Mouse (Mus musculus) kidney, adult 18-20 months (tissue): Measurements from ENCODE around the gene Spn.
"Not testable (repeated sequence)": the region's sequence is repeated elsewhere in the genome, so short reads cannot be mapped to it uniquely, and the experiment has no call there.

Experiments
- DNase-seq: peaks from one replicate; pipeline ENCODE4 v3.0.0; 2021

Spn gene

GRCm38 (mm10) chr7:127137262-127138017 lies at the start of gene Spn:
Gene Spn (minus strand): TSS chr7:127137823.
- no peak for DNase-seq

- no peak for DNase-seq
These were observed 49.7 kb upstream of the Spn start for GRCm38 (mm10) chr7:127187351-127187750.

- DNase-seq = no peak
These were observed 48.0 kb upstream of the Spn start for GRCm38 (mm10) chr7:127185601-127186000.

DNA sequence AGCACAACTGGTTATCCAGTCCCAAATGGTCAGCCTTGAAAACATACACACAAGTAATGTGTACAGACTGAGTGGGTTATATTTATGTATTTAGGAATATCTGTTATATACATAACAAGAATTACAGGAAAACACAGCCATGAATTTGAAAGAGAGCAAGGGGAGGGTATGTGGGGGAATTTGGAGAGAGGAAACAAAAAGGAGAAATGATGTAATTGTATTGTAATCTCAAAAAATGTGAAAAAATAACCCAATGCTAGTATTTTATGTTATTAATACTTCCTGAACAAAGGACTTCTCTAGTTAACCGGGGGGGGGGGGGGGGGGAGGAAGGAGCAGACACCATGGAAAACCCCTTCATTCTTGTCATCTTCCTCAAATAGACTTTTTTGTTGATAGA lies 47.1 kb upstream of the Spn start:
- DNase-seq = no peak

DNA sequence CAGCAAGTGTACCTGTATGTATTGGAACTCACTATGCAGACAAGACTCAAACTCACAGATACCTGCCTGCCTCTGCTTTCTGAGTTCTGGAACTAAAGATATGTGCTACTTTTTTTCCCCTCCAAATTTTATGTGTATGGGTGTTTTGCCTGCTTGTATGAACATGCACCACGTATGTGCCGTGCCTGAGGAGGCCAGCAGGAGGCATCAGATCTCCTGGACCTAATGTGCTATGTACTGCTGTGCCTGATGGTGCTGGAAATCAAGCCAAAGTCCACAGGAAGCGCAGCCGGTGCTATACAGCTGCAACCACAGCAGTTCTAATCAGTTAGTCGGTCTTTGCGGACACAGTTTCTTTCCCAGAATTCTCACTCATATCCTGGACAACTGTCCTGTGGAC lies 46.2 kb upstream of the Spn start:
- no peak for DNase-seq

DNA sequence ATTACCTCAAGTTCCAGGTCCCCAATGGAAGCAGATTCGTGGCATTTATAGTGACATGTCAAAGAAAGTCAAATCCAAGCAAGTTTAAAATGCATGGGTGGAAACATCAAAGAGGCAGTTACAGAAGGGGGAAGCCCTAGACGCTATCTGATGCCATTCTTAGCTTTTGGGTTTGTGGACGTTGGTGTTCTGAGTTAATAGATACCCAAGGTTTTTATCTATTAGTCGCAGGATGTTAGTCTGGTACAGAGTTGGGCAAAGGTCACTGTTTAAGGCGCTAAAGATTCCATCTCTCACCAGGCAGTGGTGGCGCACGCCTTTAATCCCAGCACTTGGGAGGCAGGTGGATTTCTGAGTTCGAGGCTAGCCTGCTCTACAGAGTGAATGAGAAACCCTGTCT lies 45.7 kb upstream of the Spn start:
- no peak for DNase-seq

DNA sequence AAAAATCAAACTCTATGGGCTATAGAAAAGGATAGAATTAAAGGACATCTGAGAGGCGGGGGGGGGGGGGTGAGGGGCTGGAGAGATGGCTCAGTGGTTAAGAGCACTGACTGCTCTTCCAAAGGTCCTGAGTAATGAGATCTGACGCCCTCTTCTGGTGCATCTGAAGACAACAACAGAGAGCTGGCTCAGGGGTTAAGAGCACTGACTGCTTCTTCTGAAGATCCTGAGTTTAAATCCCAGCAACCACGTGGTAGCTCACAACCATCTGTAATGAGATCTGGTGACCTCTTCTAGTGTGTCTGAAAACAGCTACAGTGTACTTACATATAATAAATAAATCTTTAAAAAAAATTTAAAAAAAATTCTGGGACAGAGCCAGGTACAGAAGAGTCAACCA lies 44.1 kb upstream of the Spn start:
- DNase-seq = not testable (repeated sequence)

DNA sequence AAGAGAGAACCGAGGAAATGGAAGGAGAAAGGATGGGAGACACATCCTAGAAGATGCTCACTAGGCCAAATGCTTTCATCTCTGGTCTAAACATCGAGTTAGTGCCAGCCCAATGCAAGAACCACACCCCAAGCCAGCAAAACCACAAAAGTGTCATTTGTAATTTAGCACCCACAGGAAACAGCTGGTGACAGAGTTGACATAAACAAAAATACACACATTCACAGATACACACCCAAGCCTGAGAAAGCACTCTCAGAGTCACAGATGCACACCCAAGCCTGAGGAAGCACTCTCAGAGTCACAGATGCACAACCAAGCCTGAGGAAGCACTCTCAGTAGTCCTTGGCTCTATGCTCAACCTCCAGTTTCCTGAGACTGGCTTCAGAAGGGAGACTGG lies 43.2 kb upstream of the Spn start:
- no peak for DNase-seq

- no peak for DNase-seq
These were observed 39.3 kb upstream of the Spn start for GRCm38 (mm10) chr7:127176937-127177336.

GRCm38 (mm10) chr7:127166501-127166900 lies 28.9 kb upstream of the Spn start:
- DNase-seq = no peak

DNA sequence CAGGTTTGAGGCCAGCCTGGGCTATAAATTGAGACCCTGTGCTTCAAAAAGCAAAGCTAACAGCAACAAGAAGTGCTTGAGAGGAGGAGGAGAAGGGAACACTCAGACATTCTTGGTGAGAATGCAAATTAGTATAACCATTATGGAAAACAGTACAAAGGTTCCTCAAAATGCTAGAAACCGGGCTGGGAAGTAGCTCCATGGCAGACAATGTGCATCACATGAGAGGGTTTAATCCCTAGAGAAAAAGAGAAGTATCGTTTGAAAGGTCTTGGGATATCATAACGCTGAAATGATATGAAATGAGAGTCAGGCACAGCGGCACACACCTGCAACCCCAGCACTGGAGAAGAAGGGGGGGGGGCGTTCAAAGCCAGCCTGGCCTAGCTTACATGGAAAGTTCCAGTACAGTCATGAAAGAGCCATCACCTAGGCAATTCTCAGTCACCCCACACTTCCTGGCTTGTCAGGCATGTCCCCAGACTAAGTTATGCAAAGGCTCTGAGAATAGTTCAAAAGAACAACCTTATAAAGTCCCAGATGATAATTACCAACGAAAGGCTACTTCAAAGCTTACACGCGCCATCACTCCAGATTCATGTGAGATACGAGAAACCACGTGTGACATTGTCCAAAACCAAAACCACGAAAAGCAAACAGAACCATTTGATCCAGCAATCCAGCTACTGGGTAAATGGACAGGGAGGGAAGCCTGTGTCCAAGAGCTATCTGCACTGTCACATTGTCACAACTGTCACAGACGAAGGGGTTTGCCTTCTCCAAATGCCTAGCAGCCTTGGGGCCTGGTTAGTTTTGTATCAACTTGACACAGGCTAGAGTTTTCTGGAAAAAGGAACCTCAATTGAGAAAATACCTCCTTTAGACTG lies 28.2 kb upstream of the Spn start:
- no peak for DNase-seq

DNA sequence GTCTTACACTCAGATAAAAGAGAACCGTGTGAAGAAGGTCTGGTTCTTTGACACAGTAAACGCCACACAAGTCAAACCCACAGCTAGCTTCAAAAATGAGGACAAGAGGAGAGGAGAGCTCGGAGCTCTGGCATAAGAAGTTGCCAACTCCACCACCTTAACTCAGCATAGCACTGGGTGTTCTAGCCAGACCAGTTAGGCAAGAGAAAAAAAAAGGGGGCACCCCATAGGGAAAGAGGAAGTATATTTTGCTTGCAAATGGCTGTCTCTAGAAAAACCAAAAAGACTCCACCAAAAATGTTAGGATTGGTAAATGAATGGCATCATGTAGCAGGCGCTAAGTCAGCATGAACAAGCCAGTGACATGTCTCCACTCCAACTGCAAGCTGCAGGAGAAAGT lies 26.4 kb upstream of the Spn start:
- no peak for DNase-seq

GRCm38 (mm10) chr7:127162546-127162945 lies 24.9 kb upstream of the Spn start:
- no peak for DNase-seq

GRCm38 (mm10) chr7:127157548-127157947 lies 19.9 kb upstream of the Spn start:
- DNase-seq = no peak

- no peak for DNase-seq
These were observed 15.9 kb upstream of the Spn start for GRCm38 (mm10) chr7:127153477-127153876.

DNA sequence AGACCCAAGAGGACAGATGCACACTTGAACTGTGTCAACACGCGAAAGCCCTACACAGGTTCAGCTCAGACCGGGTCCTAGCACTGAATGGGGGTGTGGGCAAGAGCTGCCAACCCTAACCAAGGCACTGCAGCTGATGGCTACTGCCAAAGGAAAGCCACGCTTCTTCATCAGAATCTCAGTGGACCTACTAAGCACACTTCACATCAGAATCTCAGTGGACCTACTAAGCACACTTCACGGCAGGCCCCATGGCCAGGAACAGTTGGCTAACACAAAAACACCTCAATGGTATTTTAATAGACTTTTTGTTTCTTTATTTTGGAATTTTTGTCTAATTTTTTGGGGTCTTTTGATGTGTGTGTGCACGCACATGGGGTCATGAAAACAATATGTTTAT lies 14.8 kb upstream of the Spn start:
- no peak for DNase-seq

- DNase-seq = no peak
These were observed 10.3 kb upstream of the Spn start for GRCm38 (mm10) chr7:127147901-127148300.

GRCm38 (mm10) chr7:127146267-127146603 lies 8.6 kb upstream of the Spn start:
- no peak for DNase-seq

DNA sequence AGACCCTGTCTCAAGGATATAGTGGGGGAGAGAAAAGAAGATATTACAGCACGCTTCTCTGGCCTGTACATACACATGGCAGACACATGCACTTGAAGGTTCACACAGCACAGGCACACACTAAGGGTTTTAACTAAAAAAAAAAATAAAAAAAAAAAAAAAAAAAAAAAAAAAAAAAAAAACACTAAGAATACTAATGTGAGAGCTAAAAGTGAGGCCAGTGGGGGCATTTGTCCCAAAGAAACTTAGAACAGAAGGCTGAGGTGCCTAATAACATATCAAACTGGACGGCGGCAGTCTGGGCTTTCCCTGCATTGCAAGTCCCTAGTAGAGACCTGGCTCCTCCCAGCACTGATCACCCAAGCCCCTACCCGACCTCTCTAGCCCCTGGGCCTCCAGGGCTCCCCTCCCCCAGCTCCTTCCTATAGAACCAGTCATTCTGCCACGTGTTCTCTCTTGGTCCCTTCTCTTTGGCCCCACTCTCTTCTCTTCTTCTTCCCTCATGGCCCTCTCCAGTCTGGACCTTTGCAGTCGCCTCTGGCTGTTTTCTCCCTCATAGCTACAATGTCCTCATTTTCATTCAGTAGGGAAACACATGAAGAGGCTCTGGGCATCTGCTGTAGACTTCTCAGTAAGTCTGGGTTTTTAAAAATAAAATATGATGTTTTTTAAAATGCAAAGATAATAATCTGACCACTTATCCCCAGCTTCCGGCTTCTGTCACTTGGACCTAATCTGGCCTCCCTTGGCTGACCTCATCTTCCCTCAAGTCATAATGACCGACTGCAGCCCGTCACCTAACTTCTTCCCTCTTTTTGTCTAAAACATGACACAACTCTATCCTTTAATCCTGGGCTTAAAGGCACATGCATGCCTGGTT lies 8.0 kb upstream of the Spn start:
- DNase-seq = no peak

GRCm38 (mm10) chr7:127144412-127144811 lies 6.8 kb upstream of the Spn start:
- DNase-seq = no peak

- DNase-seq = no peak
These were observed 5.0 kb upstream of the Spn start for GRCm38 (mm10) chr7:127142666-127143065.

- no peak for DNase-seq
These were observed 4.6 kb upstream of the Spn start for GRCm38 (mm10) chr7:127142214-127142613.
